In the genomic region with DNA sequence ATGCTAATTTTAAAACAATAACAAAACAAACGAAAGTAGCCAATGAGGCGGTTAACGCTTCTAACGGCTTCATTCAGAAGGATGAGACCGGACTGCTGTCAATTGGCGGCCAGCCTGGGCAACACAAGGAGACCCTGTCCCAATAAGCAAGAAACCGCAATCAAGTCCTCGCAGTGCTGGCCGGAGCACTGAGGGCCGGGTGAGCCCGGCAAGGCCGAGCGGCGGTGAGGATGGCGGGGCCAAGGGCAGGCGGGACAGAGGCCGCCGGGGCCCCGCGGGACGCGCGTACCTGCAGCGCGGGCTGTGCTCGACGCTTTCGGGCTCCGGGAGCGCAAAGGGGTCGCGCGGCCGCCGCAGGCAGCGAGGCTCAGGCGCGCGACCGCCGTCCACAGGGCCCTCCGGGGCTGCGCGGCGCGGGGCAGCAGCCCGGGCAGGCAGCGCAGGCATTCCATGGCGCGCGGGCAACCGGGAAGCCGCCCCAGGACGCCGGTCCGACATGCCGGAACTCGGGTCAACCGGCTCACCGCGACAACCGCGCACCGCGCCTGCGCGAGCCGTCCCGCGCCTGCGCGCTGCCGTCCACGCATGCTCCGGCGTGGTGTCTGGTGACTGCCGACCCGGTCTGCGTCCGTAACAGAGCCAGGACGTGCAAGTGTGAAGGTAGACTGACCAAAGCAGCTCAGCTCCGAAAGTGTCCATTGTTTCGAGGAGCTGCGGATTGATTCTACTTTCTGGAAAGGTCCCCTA, we compare ENCODE assay signal across 7 mouse cellular contexts. TPM values are rescaled to one million over a fixed set of nuclear protein-coding genes. Genes with fewer than 3 reads are reported as not detected.
DNase-seq lines count a peak whose midpoint lies in the region; ATAC-seq lines count a peak whose summit lies in the region.

A gene (minus strand): TSS at position 587 of the 747 bp plus-strand sequence.

- ATAC-seq in embryonic facial prominence, embryonic 11.5 days (replicated peaks; ENCODE audit: insufficient number of reproducible peaks, low FRiP score, low TSS enrichment, low read depth): peak; percentile 93
- peak; percentile 89 for ATAC-seq in limb, embryonic 11.5 days (ENCODE audit: insufficient number of reproducible peaks, low FRiP score, low TSS enrichment, low read depth)
- peak; percentile 93 for ATAC-seq in midbrain, embryonic 14.5 days (ENCODE audit: low FRiP score, low TSS enrichment)

- H3K36me3 ChIP-seq in embryonic facial prominence, embryonic 11.5 days (replicated peaks; ENCODE audit: control insufficient read depth, insufficient read depth, low read depth, low read length): no peaks in the 10 kb centered on the region
- no peaks in the 10 kb centered on the region for H3K36me3 ChIP-seq in limb, embryonic 11.5 days (ENCODE audit: control insufficient read depth, insufficient read depth, low read length)
- H3K36me3 ChIP-seq in midbrain, embryonic 14.5 days (ENCODE audit: control insufficient read depth, insufficient read depth, low read length): peaks cover 13% of the 10 kb centered on the region; the same call in 1 of the 2 replicates

- no peaks in the 10 kb centered on the region for H3K27me3 ChIP-seq in embryonic facial prominence, embryonic 11.5 days (ENCODE audit: control insufficient read depth, insufficient read depth, low read length)
- no peaks in the 10 kb centered on the region for H3K27me3 ChIP-seq in limb, embryonic 11.5 days (ENCODE audit: control insufficient read depth, insufficient read depth, low read length)
- H3K27me3 ChIP-seq in midbrain, embryonic 14.5 days (ENCODE audit: control insufficient read depth, insufficient read depth, low read length): no peaks in the 10 kb centered on the region

- under 1% methylated on average over 62 of the region's 84 CpGs for WGBS in embryonic facial prominence, embryonic 11.5 days
- WGBS in limb, embryonic 11.5 days: under 1% methylated on average over 77 of the region's 84 CpGs
- under 1% methylated on average over 84 of the region's 84 CpGs for WGBS in midbrain, embryonic 14.5 days

- H3K27ac ChIP-seq in embryonic facial prominence, embryonic 11.5 days (replicated peaks; ENCODE audit: low read depth, low read length): peak within 1 kb of the TSS; percentile 35
- H3K27ac ChIP-seq in limb, embryonic 11.5 days (replicated peaks; ENCODE audit: low read depth, low read length): no peak within 1 kb of the TSS; the same call in 1 of the 2 replicates
- H3K27ac ChIP-seq in midbrain, embryonic 14.5 days (replicated peaks; ENCODE audit: low read depth, low read length): peak within 1 kb of the TSS; percentile 77

- peak within 1 kb of the TSS; percentile 91 for H3K9ac ChIP-seq in embryonic facial prominence, embryonic 11.5 days (replicated peaks; ENCODE audit: low read length)
- H3K9ac ChIP-seq in limb, embryonic 11.5 days (ENCODE audit: low read length): peak within 1 kb of the TSS; percentile 88
- peak within 1 kb of the TSS; percentile 84 for H3K9ac ChIP-seq in midbrain, embryonic 14.5 days (replicated peaks; ENCODE audit: low read length)

- peak within 1 kb of the TSS; percentile 87 for H3K4me2 ChIP-seq in embryonic facial prominence, embryonic 11.5 days (ENCODE audit: low read depth, low read length)
- peak within 1 kb of the TSS; percentile 76 for H3K4me2 ChIP-seq in limb, embryonic 11.5 days (ENCODE audit: low read depth, severe bottlenecking)
- peak within 1 kb of the TSS; percentile 70 for H3K4me2 ChIP-seq in midbrain, embryonic 14.5 days (ENCODE audit: low read length)

- no peaks in the 10 kb centered on the region for H3K9me3 ChIP-seq in embryonic facial prominence, embryonic 11.5 days (replicated peaks; ENCODE audit: control insufficient read depth, low read length)
- no peaks in the 10 kb centered on the region for H3K9me3 ChIP-seq in limb, embryonic 11.5 days (ENCODE audit: control insufficient read depth, low read length)
- no peaks in the 10 kb centered on the region for H3K9me3 ChIP-seq in midbrain, embryonic 14.5 days (ENCODE audit: control insufficient read depth, low read length)

- H3K4me3 ChIP-seq in embryonic facial prominence, embryonic 11.5 days (ENCODE audit: low read depth, low read length): peak within 1 kb of the TSS; percentile 89
- peak within 1 kb of the TSS; percentile 85 for H3K4me3 ChIP-seq in limb, embryonic 11.5 days (ENCODE audit: low read depth, low read length)
- H3K4me3 ChIP-seq in midbrain, embryonic 14.5 days (replicated peaks; ENCODE audit: low read depth, low read length): peak within 1 kb of the TSS; percentile 99

- no peaks in the 10 kb centered on the region; the same call in 1 of the 2 replicates for H3K4me1 ChIP-seq in embryonic facial prominence, embryonic 11.5 days (ENCODE audit: control insufficient read depth, insufficient read depth, low read length)
- H3K4me1 ChIP-seq in limb, embryonic 11.5 days (ENCODE audit: control insufficient read depth, insufficient read depth, low read length): no peaks in the 10 kb centered on the region
- peaks cover 13% of the 10 kb centered on the region for H3K4me1 ChIP-seq in midbrain, embryonic 14.5 days (ENCODE audit: control insufficient read depth, insufficient read depth, low read length)

- DNase-seq in adrenal gland, postnatal 14 days: peak; percentile 94
- peak; percentile 88 for DNase-seq in embryonic facial prominence, embryonic 11.5 days (ENCODE audit: low spot score)
- peak; percentile 99 for DNase-seq in heart, adult 11 months
- DNase-seq in kidney, adult 18-20 months: peak; percentile 90
- DNase-seq in limb, embryonic 11.5 days (ENCODE audit: low spot score): peak; percentile 89
- DNase-seq in midbrain, embryonic 14.5 days: peak; percentile 94
- DNase-seq in spleen, adult 18-20 months: peak; percentile 84

RNA-seq across cellular contexts. Expression of the gene that starts here (rescaled TPM):
- 59.0 and 63.1 TPM in 2 replicates for total RNA-seq in adrenal gland, postnatal 14 days (2021)
- polyA plus RNA-seq in embryonic facial prominence, embryonic 11.5 days (2014; fragmentation: Nextera tagmentation; extraction: Ambion mirVana): 23.5 and 29.2 TPM in 2 replicates
- polyA plus RNA-seq in limb, embryonic 11.5 days (2014; fragmentation: Nextera tagmentation; extraction: Ambion mirVana): 23.4 and 27.7 TPM in 2 replicates
- polyA plus RNA-seq in midbrain, embryonic 14.5 days (2014; fragmentation: Nextera tagmentation; extraction: Ambion mirVana): 19.3 and 25.2 TPM in 2 replicates
